Mouse (Mus musculus): ENCODE data around the gene Nfkbie. TPM values are rescaled to one million over a fixed set of nuclear protein-coding genes. Genes with fewer than 3 reads are reported as not detected.

The Nfkbie gene
- polyA plus RNA-seq, 2 experiments = 3.6 to 4.0 TPM

- TF ChIP-seq POLR2A (IDR thresholded peaks at IDR 0.05; ENCODE audit: borderline replicate concordance, extremely low read depth, insufficient read depth, insufficient read length) = no peak
- no peak overlapping the region for H3K27ac ChIP-seq (replicated peaks; ENCODE audit: low read depth, low read length)
These were observed 56.5 kb downstream of the Nfkbie start for GRCm38 (mm10) chr17:45612008-45612407.

More at GRCm38 (mm10) chr17:45612008-45612407, 56.5 kb downstream of the Nfkbie start:
- H3K4me3 ChIP-seq (replicated peaks; ENCODE audit: low read length) = no peak overlapping the region
- no peaks in the 10 kb centered on the region for H3K4me1 ChIP-seq (ENCODE audit: control insufficient read depth, insufficient read depth, low read length)
- no peak for DNase-seq (ENCODE audit: low spot score)
- H3K9me3 ChIP-seq (ENCODE audit: control insufficient read depth, low read length) = 0 out of 2 replicates have a peak, but pooled peaks cover 3% of the 10 kb centered on the region
- no peak overlapping the region for H3K9ac ChIP-seq (ENCODE audit: low read depth, low read length, severe bottlenecking)
- 68% methylated on average over 8 of the region's 8 CpGs for WGBS
- no peak for ATAC-seq (ENCODE audit: low FRiP score, low read depth)
- no peak overlapping the region for H3K4me2 ChIP-seq (replicated peaks; ENCODE audit: low read depth, low read length, severe bottlenecking)
- no peaks in the 10 kb centered on the region for H3K36me3 ChIP-seq (ENCODE audit: control insufficient read depth, insufficient read depth, low read length)
- no peaks in the 10 kb centered on the region for H3K27me3 ChIP-seq (ENCODE audit: control insufficient read depth, insufficient read depth, low read length)

Other genes with a start within 250 kb of the Nfkbie start
- 27.1 and 38.0 TPM in 2 replicates for gene Cdc5l, start 122.0 kb upstream of the Nfkbie start, polyA plus RNA-seq (2012; rRNA removed)
- gene Cdc5l, start 122.0 kb upstream of the Nfkbie start, polyA plus RNA-seq (2014; fragmentation: Nextera tagmentation; extraction: Ambion mirVana) = 62.5 and 71.4 TPM in 2 replicates
- 0.29 and 0.44 TPM in 2 replicates for gene Spats1, start 80.3 kb upstream of the Nfkbie start, polyA plus RNA-seq (2012; rRNA removed)
- 0.39 and 0.62 TPM in 2 replicates for gene Spats1, start 80.3 kb upstream of the Nfkbie start, polyA plus RNA-seq (2014; fragmentation: Nextera tagmentation; extraction: Ambion mirVana)
- gene Aars2, start 48.9 kb upstream of the Nfkbie start, polyA plus RNA-seq (2012; rRNA removed) = 20.8 and 22.2 TPM in 2 replicates
- gene Aars2, start 48.9 kb upstream of the Nfkbie start, polyA plus RNA-seq (2014; fragmentation: Nextera tagmentation; extraction: Ambion mirVana) = 13.0 and 15.4 TPM in 2 replicates
- gene Tcte1, start 32.3 kb upstream of the Nfkbie start, polyA plus RNA-seq (2012; rRNA removed) = 0.04 TPM in 1 of 2 replicates, not detected in the other
- 0.74 and 0.90 TPM in 2 replicates for gene Tcte1, start 32.3 kb upstream of the Nfkbie start, polyA plus RNA-seq (2014; fragmentation: Nextera tagmentation; extraction: Ambion mirVana)
- 6.1 and 9.3 TPM in 2 replicates for gene Tmem151b, start 6.0 kb upstream of the Nfkbie start, polyA plus RNA-seq (2012; rRNA removed)
- 2.9 and 4.7 TPM in 2 replicates for gene Tmem151b, start 6.0 kb upstream of the Nfkbie start, polyA plus RNA-seq (2014; fragmentation: Nextera tagmentation; extraction: Ambion mirVana)
- 96.9 and 168 TPM in 2 replicates for gene Slc35b2, start 8.2 kb downstream of the Nfkbie start, polyA plus RNA-seq (2012; rRNA removed)
- gene Slc35b2, start 8.2 kb downstream of the Nfkbie start, polyA plus RNA-seq (2014; fragmentation: Nextera tagmentation; extraction: Ambion mirVana) = 128 and 138 TPM in 2 replicates
- gene Hsp90ab1, start 17.6 kb downstream of the Nfkbie start, polyA plus RNA-seq (2012; rRNA removed) = 788 and 951 TPM in 2 replicates
- 1,382 and 1,446 TPM in 2 replicates for gene Hsp90ab1, start 17.6 kb downstream of the Nfkbie start, polyA plus RNA-seq (2014; fragmentation: Nextera tagmentation; extraction: Ambion mirVana)
- gene Slc29a1, start 43.9 kb downstream of the Nfkbie start, polyA plus RNA-seq (2012; rRNA removed) = 122 and 157 TPM in 2 replicates
- gene Slc29a1, start 43.9 kb downstream of the Nfkbie start, polyA plus RNA-seq (2014; fragmentation: Nextera tagmentation; extraction: Ambion mirVana) = 94.5 and 103 TPM in 2 replicates
- 53.5 and 60.7 TPM in 2 replicates for gene Mymx, start 46.4 kb downstream of the Nfkbie start, polyA plus RNA-seq (2012; rRNA removed)
- gene Mymx, start 46.4 kb downstream of the Nfkbie start, polyA plus RNA-seq (2014; fragmentation: Nextera tagmentation; extraction: Ambion mirVana) = 27.2 and 37.8 TPM in 2 replicates
- 0.03 and 0.23 TPM in 2 replicates for gene Capn11, start 103.6 kb downstream of the Nfkbie start, polyA plus RNA-seq (2012; rRNA removed)
- gene Capn11, start 103.6 kb downstream of the Nfkbie start, polyA plus RNA-seq (2014; fragmentation: Nextera tagmentation; extraction: Ambion mirVana) = not detected in 2 replicates
- gene Mrpl14, start 130.6 kb downstream of the Nfkbie start, polyA plus RNA-seq (2012; rRNA removed) = 98.3 and 113 TPM in 2 replicates
- 146 and 147 TPM in 2 replicates for gene Mrpl14, start 130.6 kb downstream of the Nfkbie start, polyA plus RNA-seq (2014; fragmentation: Nextera tagmentation; extraction: Ambion mirVana)
- 90.7 and 113 TPM in 2 replicates for gene Tmem63b, start 131.2 kb downstream of the Nfkbie start, polyA plus RNA-seq (2012; rRNA removed)
- 24.5 and 28.5 TPM in 2 replicates for gene Tmem63b, start 131.2 kb downstream of the Nfkbie start, polyA plus RNA-seq (2014; fragmentation: Nextera tagmentation; extraction: Ambion mirVana)
- gene 1600014C23Rik, start 178.1 kb downstream of the Nfkbie start, polyA plus RNA-seq (2012; rRNA removed) = 0.15 TPM in 1 of 2 replicates, not detected in the other
- 0.58 TPM in 1 of 2 replicates, not detected in the other for gene 1600014C23Rik, start 178.1 kb downstream of the Nfkbie start, polyA plus RNA-seq (2014; fragmentation: Nextera tagmentation; extraction: Ambion mirVana)

Measured in limb, embryonic 14.5 days (tissue).